ENCODE assay signal across 7 mouse cellular contexts in the genomic region with DNA sequence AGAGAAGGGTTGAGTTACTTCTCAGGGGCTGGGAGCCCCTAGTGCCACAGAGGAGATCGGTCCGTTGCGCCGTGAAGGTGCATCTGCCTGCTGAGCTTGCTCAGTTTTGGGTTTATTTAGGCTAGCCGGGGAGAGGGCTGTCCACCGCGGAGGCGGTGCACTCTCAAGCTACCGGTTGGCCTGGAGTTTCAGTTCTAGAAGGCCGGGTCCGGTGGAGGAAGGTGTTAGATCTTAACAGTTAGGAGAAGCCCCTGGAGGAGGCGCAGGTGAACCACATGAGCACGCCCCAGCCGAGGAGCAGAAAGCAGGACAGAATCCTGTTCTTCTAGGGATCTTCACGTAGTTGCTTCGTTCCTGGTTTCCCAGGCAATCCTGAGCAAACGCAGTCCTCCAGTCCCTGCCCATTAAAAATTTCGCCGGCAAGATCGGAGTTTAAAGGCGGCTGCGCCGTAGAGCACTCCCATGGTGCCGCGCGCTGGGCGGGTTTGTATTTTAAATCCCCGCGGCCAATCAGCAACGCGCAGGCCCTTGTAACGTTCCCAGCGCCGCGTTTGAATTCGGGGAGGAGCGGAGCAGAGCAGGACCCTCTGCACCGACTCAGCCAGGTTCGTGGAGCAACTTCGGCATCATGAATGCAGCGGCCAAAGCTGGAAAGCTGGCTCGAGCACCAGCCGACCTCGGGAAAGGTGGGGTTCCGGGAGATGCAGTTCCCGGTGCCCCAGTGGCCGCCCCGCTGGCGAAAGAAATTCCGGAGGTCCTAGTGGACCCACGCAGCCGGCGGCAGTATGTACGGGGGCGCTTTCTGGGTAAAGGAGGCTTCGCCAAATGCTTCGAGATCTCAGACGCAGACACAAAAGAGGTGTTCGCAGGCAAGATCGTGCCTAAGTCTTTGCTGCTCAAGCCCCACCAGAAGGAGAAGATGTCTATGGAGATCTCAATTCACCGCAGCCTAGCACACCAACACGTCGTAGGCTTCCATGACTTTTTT. TPM values are rescaled to one million over a fixed set of nuclear protein-coding genes. Genes with fewer than 3 reads are reported as not detected.
DNase-seq lines count a peak whose midpoint lies in the region; ATAC-seq and TF ChIP-seq lines count a peak whose summit lies in the region.

A gene (plus strand): TSS at position 525 of the 988 bp plus-strand sequence.

- intact Hi-C loops in left cerebral cortex, postnatal 36 days (cut with DNase I): no loop called here

- peak within 1 kb of the TSS; percentile 78 for H3K9ac ChIP-seq in intestine, embryonic 16.5 days (ENCODE audit: low read depth, low read length)
- peak within 1 kb of the TSS; percentile 90 for H3K9ac ChIP-seq in midbrain, embryonic 11.5 days (ENCODE audit: low read length)

- H3K36me3 ChIP-seq in intestine, embryonic 16.5 days (ENCODE audit: control insufficient read depth, insufficient read depth, low read length): peaks cover 6% of the 10 kb centered on the region; the same call in 1 of the 2 replicates
- peaks cover 19% of the 10 kb centered on the region for H3K36me3 ChIP-seq in midbrain, embryonic 11.5 days (ENCODE audit: control insufficient read depth, insufficient read depth, low read length)
- H3K36me3 ChIP-seq in small intestine, adult 2 months (ENCODE audit: control insufficient read depth, insufficient read depth, low read length): no peaks in the 10 kb centered on the region

- peak within 1 kb of the TSS; percentile 92 for H3K27ac ChIP-seq in intestine, embryonic 16.5 days (ENCODE audit: low read length)
- H3K27ac ChIP-seq in midbrain, embryonic 11.5 days (ENCODE audit: low read depth, low read length): peak within 1 kb of the TSS; percentile 75
- H3K27ac ChIP-seq in small intestine, adult 2 months (ENCODE audit: insufficient read depth, low read depth, low read length): peak within 1 kb of the TSS; percentile 68

- WGBS in intestine, embryonic 16.5 days: under 1% methylated on average over 63 of the region's 63 CpGs
- under 1% methylated on average over 63 of the region's 63 CpGs for WGBS in midbrain, embryonic 11.5 days
- under 1% methylated on average over 63 of the region's 63 CpGs for WGBS in small intestine, adult 2 months

- H3K4me1 ChIP-seq in intestine, embryonic 16.5 days (ENCODE audit: control insufficient read depth, insufficient read depth, low read length): peaks cover 27% of the 10 kb centered on the region
- H3K4me1 ChIP-seq in midbrain, embryonic 11.5 days (ENCODE audit: control insufficient read depth, insufficient read depth, low read length): peaks cover 30% of the 10 kb centered on the region
- peaks cover 11% of the 10 kb centered on the region; the same call in 1 of the 2 replicates for H3K4me1 ChIP-seq in small intestine, adult 2 months (ENCODE audit: control insufficient read depth, insufficient read depth, insufficient read length, low read length)

- no peaks in the 10 kb centered on the region for H3K9me3 ChIP-seq in intestine, embryonic 16.5 days (ENCODE audit: control insufficient read depth, low read length)
- no peaks in the 10 kb centered on the region for H3K9me3 ChIP-seq in midbrain, embryonic 11.5 days (ENCODE audit: control insufficient read depth, low read length)

- peak; percentile 95 for ATAC-seq in intestine, embryonic 16.5 days
- ATAC-seq in midbrain, embryonic 11.5 days (ENCODE audit: low FRiP score): peak; percentile 95

- peak; percentile 42 for TF ChIP-seq POLR2A in small intestine, adult 2 months (IDR thresholded peaks at IDR 0.05; ENCODE audit: low read depth, low read length)

- no peak for TF ChIP-seq CTCF in small intestine, adult 2 months (IDR thresholded peaks at IDR 0.05; ENCODE audit: extremely low read depth, insufficient read length, insufficient replicate concordance, low read depth, low read length)

- no peaks in the 10 kb centered on the region for H3K27me3 ChIP-seq in intestine, embryonic 16.5 days (replicated peaks; ENCODE audit: control insufficient read depth, insufficient read depth, low read length)
- H3K27me3 ChIP-seq in midbrain, embryonic 11.5 days (ENCODE audit: control insufficient read depth, insufficient read depth, low read length): no peaks in the 10 kb centered on the region
- no peaks in the 10 kb centered on the region for H3K27me3 ChIP-seq in small intestine, adult 2 months (ENCODE audit: control insufficient read depth, insufficient read depth, low read length)

- peak within 1 kb of the TSS; percentile 64 for H3K4me3 ChIP-seq in intestine, embryonic 16.5 days (ENCODE audit: low read length)
- peak within 1 kb of the TSS; percentile 82 for H3K4me3 ChIP-seq in midbrain, embryonic 11.5 days (ENCODE audit: low read depth, low read length)
- peak within 1 kb of the TSS; percentile 90 for H3K4me3 ChIP-seq in small intestine, adult 2 months (ENCODE audit: low read depth, low read length)

- peak; percentile 89 for DNase-seq in adrenal gland, postnatal 10 days
- DNase-seq in embryo, embryonic 9.5 days (ENCODE audit: extremely low spot score): peak; percentile 89
- peak; percentile 59 to 79 for DNase-seq in gastrocnemius, postnatal 4 days (ENCODE audit: low spot score in 2 of 2)
- peak; percentile 74 to 80 for DNase-seq in left cerebral cortex, postnatal 36 days (ENCODE audit: low spot score in 2 of 2)
- peak; percentile 99 for DNase-seq in midbrain, embryonic 11.5 days (ENCODE audit: low spot score, missing footprints)

- peak within 1 kb of the TSS; percentile 86 for H3K4me2 ChIP-seq in intestine, embryonic 16.5 days (ENCODE audit: low read depth, low read length)
- peak within 1 kb of the TSS; percentile 76 for H3K4me2 ChIP-seq in midbrain, embryonic 11.5 days

RNA-seq across cellular contexts. Expression of the gene that starts here (rescaled TPM):
- total RNA-seq in adrenal gland, postnatal 10 days (2021): 10 to 100 TPM; 14.2 to 16.7 TPM
- 10 to 100 TPM; 15.1 to 18.8 TPM for total RNA-seq in gastrocnemius, postnatal 4 days (2021)
- polyA plus RNA-seq in intestine, embryonic 16.5 days (2015; fragmentation: Nextera tagmentation; extraction: Ambion mirVana): 103 and 117 TPM in 2 replicates
- total RNA-seq in left cerebral cortex, postnatal 36 days (2021): 1 to 10 TPM; 1.4 to 2.5 TPM
- polyA plus RNA-seq in midbrain, embryonic 11.5 days (2014; fragmentation: Nextera tagmentation; extraction: Ambion mirVana): 114 and 129 TPM in 2 replicates
- 9.0 and 21.2 TPM in 2 replicates for polyA plus RNA-seq in small intestine, adult 2 months (2012; rRNA removed)

Comparison
In these comparisons a context has a peak if more than half of its experiments do, and no peak if none do; other contexts are left out.
1. Peak in every context shown above with its lines: DNase-seq, ATAC-seq, H3K4me3 ChIP-seq and H3K27ac ChIP-seq.
2. RNA of the gene that starts here (total RNA-seq): 15.1 to 18.8 TPM in gastrocnemius, postnatal 4 days and 14.2 to 16.7 TPM in adrenal gland, postnatal 10 days; 1.4 to 2.5 TPM in left cerebral cortex, postnatal 36 days; every median in the first group is over 4 times any median in the second.